Mouse (Mus musculus) CH12.LX (cell line): Measurements from ENCODE around the gene Anks1b. TPM values are rescaled to one million over a fixed set of nuclear protein-coding genes. Genes with fewer than 3 reads are reported as not detected.

ENCODE experiments used
- DNase-seq: peaks from one replicate; pipeline ENCODE4 v3.0.0-alpha.2; 2013; ENCODE audit errors: extremely low read depth
- H3K27ac ChIP-seq: 2 replicates; pipeline ENCODE4 v1.5.1; 2012; ENCODE audit warnings: low read depth, mild to moderate bottlenecking, control low read depth, moderate library complexity; ENCODE audit not compliant: insufficient read depth
- H3K27me3 ChIP-seq: replicated peaks from 2 replicates; pipeline ENCODE3; 2012; ENCODE audit warnings: inconsistent platforms
- H3K36me3 ChIP-seq, 2 experiments: replicated peaks in 1 of 2; 2 replicates each; pipeline versions ENCODE3 to v1.6.1; 2012; ENCODE audit warnings: inconsistent platforms in 1 of 2, low read length in 1 of 2, mild to moderate bottlenecking in 1 of 2, mixed read lengths in 1 of 2, moderate library complexity in 1 of 2; ENCODE audit not compliant: control insufficient read depth in 1 of 2, insufficient read depth in 1 of 2
- H3K4me1 ChIP-seq, 2 experiments: 2 replicates each; pipeline ENCODE4 v1.6.1; 2012; ENCODE audit warnings: inconsistent platforms in 1 of 2, moderate library complexity in 1 of 2; ENCODE audit not compliant: insufficient read depth in 2 of 2, control insufficient read depth in 1 of 2
- H3K4me2 ChIP-seq: 2 replicates; pipeline ENCODE4 v1.6.1; 2012; ENCODE audit warnings: low read depth, mild to moderate bottlenecking, control low read depth; ENCODE audit not compliant: poor library complexity, insufficient read depth, severe bottlenecking
- H3K4me3 ChIP-seq, 3 experiments: fragments of 150-350 bp in 1 of 3; sonication (generic) in 1 of 3; replicated peaks in 1 of 3; 2 replicates each; pipeline versions ENCODE3 to v1.5.1; 2011 to 2012; ENCODE audit warnings: low read depth in 2 of 3, low read length in 2 of 3, mild to moderate bottlenecking in 2 of 3, moderate library complexity in 2 of 3, control low read depth in 1 of 3, improper control_type of control experiment in 1 of 3, inconsistent platforms in 1 of 3, mixed read lengths in 1 of 3; ENCODE audit not compliant: poor library complexity in 1 of 3
- H3K79me2 ChIP-seq: replicated peaks from 2 replicates; pipeline ENCODE4 v1.6.1; 2012; ENCODE audit warnings: mild to moderate bottlenecking, moderate library complexity; ENCODE audit not compliant: control insufficient read depth, poor library complexity, insufficient read depth, severe bottlenecking; ENCODE audit errors: extremely low read depth
- H3K9ac ChIP-seq: 2 replicates; pipeline ENCODE4 v1.6.1; 2012; ENCODE audit warnings: low read depth, mild to moderate bottlenecking, control low read depth, moderate library complexity; ENCODE audit not compliant: insufficient read depth
- H3K9me3 ChIP-seq: replicated peaks from 2 replicates; pipeline ENCODE3; 2012; ENCODE audit warnings: low read length, inconsistent platforms, mixed read lengths
- CHD2 ChIP-seq: IDR thresholded peaks from 2 replicates; pipeline ENCODE4 v1.6.1; 2011; ENCODE audit warnings: low read length, improper control_type of control experiment
- ELF1 ChIP-seq: IDR thresholded peaks from 2 replicates; pipeline ENCODE4 v1.6.1; 2014; ENCODE audit warnings: low read depth, mild to moderate bottlenecking, inconsistent platforms, low read length, improper control_type of control experiment
- HCFC1 ChIP-seq: IDR thresholded peaks from 2 replicates; pipeline ENCODE4 v1.6.1; 2012; ENCODE audit warnings: low read depth, mild to moderate bottlenecking, inconsistent platforms, low read length, improper control_type of control experiment
- IRF4 ChIP-seq: IDR thresholded peaks from 2 replicates; pipeline ENCODE4 v1.6.1; 2014; ENCODE audit warnings: low read depth, mild to moderate bottlenecking, inconsistent platforms, low read length, improper control_type of control experiment
- JUN ChIP-seq: IDR thresholded peaks from 2 replicates; pipeline ENCODE4 v1.6.1; 2011; ENCODE audit warnings: low read depth, mild to moderate bottlenecking, low read length, improper control_type of control experiment, moderate library complexity; ENCODE audit not compliant: insufficient read depth
- KAT2A ChIP-seq: IDR thresholded peaks from 2 replicates; pipeline ENCODE4 v1.6.1; 2012; ENCODE audit warnings: low read length, improper control_type of control experiment, inconsistent platforms; ENCODE audit not compliant: insufficient replicate concordance
- MAFK ChIP-seq: IDR thresholded peaks from 2 replicates; pipeline ENCODE4 v1.6.1; 2011; ENCODE audit warnings: low read length, improper control_type of control experiment; ENCODE audit not compliant: insufficient replicate concordance
- MAX ChIP-seq: IDR thresholded peaks from 2 replicates; pipeline ENCODE4 v1.6.1; 2011; ENCODE audit warnings: low read length, improper control_type of control experiment
- MAZ ChIP-seq: IDR thresholded peaks from 2 replicates; pipeline ENCODE4 v1.6.1; 2012; ENCODE audit warnings: low read depth, mild to moderate bottlenecking, inconsistent platforms, low read length, improper control_type of control experiment, moderate library complexity
- MEF2A ChIP-seq: IDR thresholded peaks from 2 replicates; pipeline ENCODE4 v1.6.1; 2014; ENCODE audit warnings: low read depth, mild to moderate bottlenecking, inconsistent platforms, low read length, improper control_type of control experiment, borderline replicate concordance
- NELFE ChIP-seq: IDR thresholded peaks from 2 replicates; pipeline ENCODE4 v1.6.1; 2011; ENCODE audit warnings: low read depth, low read length, improper control_type of control experiment
- NRF1 ChIP-seq: IDR thresholded peaks from 2 replicates; pipeline ENCODE4 v1.6.1; 2014; ENCODE audit warnings: low read depth, mild to moderate bottlenecking, inconsistent platforms, low read length, improper control_type of control experiment, moderate library complexity
- PAX5 ChIP-seq: IDR thresholded peaks from 2 replicates; pipeline ENCODE4 v1.6.1; 2012; ENCODE audit warnings: low read length, inconsistent platforms, mixed read lengths
- POLR2A ChIP-seq: IDR thresholded peaks from 2 replicates; pipeline ENCODE4 v1.6.1; 2011; ENCODE audit warnings: low read depth, mild to moderate bottlenecking, improper control_type of control experiment, low read length
- POLR2AphosphoS2 ChIP-seq: IDR thresholded peaks from 2 replicates; pipeline ENCODE4 v1.6.1; 2011; ENCODE audit warnings: low read depth, low read length, improper control_type of control experiment
- RAD21 ChIP-seq: IDR thresholded peaks from 2 replicates; pipeline ENCODE4 v1.6.1; 2011; ENCODE audit warnings: low read depth, mild to moderate bottlenecking, low read length, improper control_type of control experiment, moderate library complexity
- SIN3A ChIP-seq: IDR thresholded peaks from 2 replicates; pipeline ENCODE4 v1.6.1; 2012; ENCODE audit warnings: low read length, improper control_type of control experiment, inconsistent platforms
- USF2 ChIP-seq: conservative IDR thresholded peaks from 2 replicates; pipeline ENCODE4 v1.6.1; 2011; ENCODE audit warnings: low read depth, low read length, improper control_type of control experiment
- ZC3H11A ChIP-seq: IDR thresholded peaks from 2 replicates; pipeline ENCODE4 v1.6.1; 2012; ENCODE audit warnings: low read depth, mild to moderate bottlenecking, inconsistent platforms, low read length, improper control_type of control experiment
- ZKSCAN1 ChIP-seq: IDR thresholded peaks from 2 replicates; pipeline ENCODE4 v1.6.1; 2012; ENCODE audit warnings: low read depth, inconsistent platforms, low read length, improper control_type of control experiment, borderline replicate concordance
- ZMIZ1 ChIP-seq: IDR thresholded peaks from 2 replicates; pipeline ENCODE4 v1.6.1; 2012; ENCODE audit warnings: low read depth, mild to moderate bottlenecking, inconsistent platforms, low read length, improper control_type of control experiment
- dilution Hi-C: fragments of 300-500 bp; cut with MboI; formaldehyde crosslinking; loops from 2 replicates; pipeline ENCODE4 v1.14.3; 2020; ENCODE audit warnings: low sequenced_read_pairs; ENCODE audit not compliant: extremely low pct_unique_long_range_greater_than_20kb, extremely low pct_ligation_motif_present
- in situ Hi-C: fragments of 300-500 bp; cut with MboI; formaldehyde crosslinking; loops from 3 replicates; pipeline ENCODE4 v1.14.3; 2019; ENCODE audit warnings: low sequenced_read_pairs, low pct_ligation_motif_present, low pct_unique_long_range_greater_than_20kb, mixed read lengths
- polyA plus RNA-seq: library from polyadenylated mRNA; unstranded; fragments of >175 nt; gene quantifications from 2 replicates; pipeline ENCODE4 v1.2.1, GENCODE M21; 2012; ENCODE audit warnings: low read depth; ENCODE audit not compliant: insufficient read length
- total RNA-seq, 2 experiments: library from RNA; depleted of rRNA; stranded (reverse); fragments of 300-350 nt in 1 of 2; fragments of >200 nt in 1 of 2; gene quantifications; 2 replicates each; pipeline ENCODE4 v1.2.3; 2012 to 2014

Gene Anks1b
- total and polyA plus RNA-seq, 3 experiments = 0.17 TPM; not detected in 2

GRCm38 (mm10) chr10:90093877-90094276 lies 220.6 kb downstream of the Anks1b start:
- Histone ChIP-seq H3K4me2 (no peak overlapping the region), H3K36me3 (no peaks in the 10 kb centered on the region), H3K79me2 (no peaks in the 10 kb centered on the region), H3K9ac (no peak overlapping the region), H3K4me1 (no peaks in the 10 kb centered on the region), H3K27me3 (no peaks in the 10 kb centered on the region), H3K27ac (no peak overlapping the region), H3K4me3 (no peak overlapping the region), H3K9me3 (no peaks in the 10 kb centered on the region)
- dilution Hi-C loops = no loop called here
- DNase-seq = no peak
- TF ChIP-seq USF2 (no peak), JUN (no peak), MAZ (no peak), MAX (no peak), POLR2AphosphoS2 (no peak), NRF1 (no peak), HCFC1 (no peak)
- in situ Hi-C loops = no loop called here

DNA sequence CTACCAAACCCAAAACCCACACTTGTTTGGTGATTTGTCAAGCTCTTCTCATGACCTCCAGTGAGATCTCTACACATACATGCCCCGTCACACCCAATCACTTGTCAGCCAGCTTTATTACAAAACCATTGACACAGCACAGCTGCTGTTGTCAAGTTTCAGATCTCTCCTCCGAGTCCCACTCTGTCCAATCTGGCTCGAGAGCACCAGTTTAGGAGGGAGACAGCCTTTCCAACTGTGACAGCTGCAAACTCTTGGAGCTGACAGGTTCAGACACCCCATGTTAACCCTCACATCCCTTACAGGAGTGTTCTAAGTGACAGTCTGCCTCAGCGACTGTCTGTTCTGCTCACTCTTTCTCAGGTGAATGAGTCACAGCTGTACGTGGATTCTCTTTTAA lies 239.4 kb downstream of the Anks1b start:
- H3K79me2 ChIP-seq = no peaks in the 10 kb centered on the region
- H3K4me2 ChIP-seq = no peak overlapping the region
- H3K4me3 ChIP-seq = no peak overlapping the region
- H3K4me1 ChIP-seq = no peaks in the 10 kb centered on the region
- H3K27ac ChIP-seq = no peak overlapping the region
- DNase-seq = no peak
- no peak overlapping the region for H3K9ac ChIP-seq
- no peaks in the 10 kb centered on the region for H3K9me3 ChIP-seq
- in situ Hi-C loops (no loop called here), dilution Hi-C loops (no loop called here)
- TF ChIP-seq USF2 = no peak
- TF ChIP-seq MAFK = no peak
- no peak for TF ChIP-seq CHD2
- no peak for TF ChIP-seq MAX
- no peak for TF ChIP-seq NELFE
- TF ChIP-seq ELF1 = no peak
- no peak for TF ChIP-seq POLR2A
- TF ChIP-seq SIN3A = no peak
- TF ChIP-seq NRF1 = no peak
- TF ChIP-seq HCFC1 = no peak
- TF ChIP-seq ZKSCAN1 = no peak
- TF ChIP-seq IRF4 = no peak
- TF ChIP-seq MEF2A = no peak
- TF ChIP-seq ZMIZ1 = no peak
- no peak for TF ChIP-seq PAX5
- TF ChIP-seq RAD21 = no peak
- no peak for TF ChIP-seq KAT2A
- TF ChIP-seq POLR2AphosphoS2 = no peak
- no peak for TF ChIP-seq ZC3H11A
- H3K27me3 ChIP-seq = no peaks in the 10 kb centered on the region
- no peaks in the 10 kb centered on the region for H3K36me3 ChIP-seq
